Mouse (Mus musculus) brown adipose tissue, adult 24 weeks (tissue): ENCODE results near the gene Ywhab. TPM values are rescaled to one million over a fixed set of nuclear protein-coding genes. Genes with fewer than 3 reads are reported as not detected.
A peak's percentile ranks its signal among the peaks of the same experiment; 100 is the strongest.

ENCODE experiments used
- H3K27ac ChIP-seq: fragments of 200-500 bp; replicated peaks from 2 replicates; pipeline ENCODE4 v1.5.1; 2012; ENCODE audit warnings: low read depth, mild to moderate bottlenecking, low read length
- H3K4me1 ChIP-seq: fragments of 200-500 bp; 2 replicates; pipeline ENCODE4 v1.6.1; 2012; ENCODE audit warnings: low read length, mixed read lengths; ENCODE audit not compliant: control insufficient read depth, insufficient read depth, insufficient read length
- H3K4me3 ChIP-seq: fragments of 200-500 bp; 2 replicates; pipeline ENCODE4 v1.5.1; 2012; ENCODE audit warnings: low read depth, mild to moderate bottlenecking, low read length, moderate library complexity; ENCODE audit not compliant: insufficient read depth
- polyA plus RNA-seq: library from polyadenylated mRNA; stranded (reverse); fragments of >200 nt; gene quantifications from 2 replicates; pipeline ENCODE4 v1.2.4, GENCODE M21; 2012; ENCODE audit not compliant: missing spikeins, insufficient read depth, insufficient read length

Ywhab gene
- polyA plus RNA-seq, 1 experiment, result 247 TPM

DNA sequence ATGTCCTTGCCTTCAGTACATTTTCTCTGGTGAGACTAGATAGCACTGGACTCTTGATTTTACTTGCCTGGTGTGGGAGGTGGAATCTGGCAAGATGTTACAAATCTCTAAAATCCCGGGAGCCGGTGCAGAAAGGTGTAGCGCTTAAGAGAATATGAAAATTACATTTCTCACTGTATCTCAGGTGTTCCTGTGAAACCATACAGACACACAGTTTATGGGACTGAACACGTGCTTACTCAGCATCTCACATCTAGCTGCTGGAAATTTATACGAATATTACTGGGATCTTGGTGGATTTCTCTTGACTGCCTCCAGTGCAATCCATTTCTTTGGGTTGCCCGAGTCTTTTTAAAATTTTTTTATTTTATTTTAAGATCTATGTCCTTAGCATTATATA lies 1.5 kb downstream of the Ywhab start:
- H3K4me1 ChIP-seq, result peaks cover 20% of the 10 kb centered on the region
- H3K4me3 ChIP-seq, result peak overlapping the region; percentile 98
- H3K27ac ChIP-seq, result peak overlapping the region; percentile 99

GRCm38 (mm10) chr2:163996899-163997298 lies 2.1 kb downstream of the Ywhab start:
- H3K4me1 ChIP-seq, result peaks cover 23% of the 10 kb centered on the region
- peak overlapping the region; percentile 15 for H3K4me3 ChIP-seq
- H3K27ac ChIP-seq, result 0 out of 2 replicates have a peak overlapping the region, but pooled peaks have one; percentile 18

DNA sequence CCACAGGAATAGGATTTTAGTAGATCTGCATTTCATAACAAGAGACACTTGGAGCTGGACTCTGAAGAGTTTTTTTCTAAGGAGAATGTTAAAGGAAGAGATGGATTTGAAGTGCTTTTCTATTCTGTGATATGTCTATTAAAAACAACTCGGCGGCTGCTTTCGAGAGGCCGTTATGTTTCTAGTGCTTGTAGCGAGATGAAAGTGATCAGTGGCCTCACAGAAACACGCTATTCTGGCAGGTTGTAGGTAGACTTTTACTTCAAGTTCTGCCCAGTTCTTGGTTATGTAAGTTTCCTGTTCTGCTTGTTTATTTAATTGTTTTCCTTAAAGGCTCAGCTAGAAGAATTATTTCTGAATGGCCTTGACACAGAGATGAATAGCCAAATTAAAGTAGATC lies 4.2 kb downstream of the Ywhab start:
- H3K4me3 ChIP-seq, result no peak overlapping the region
- peaks cover 39% of the 10 kb centered on the region for H3K4me1 ChIP-seq
- peak overlapping the region; percentile 50; the same call in 1 of the 2 replicates for H3K27ac ChIP-seq

DNA sequence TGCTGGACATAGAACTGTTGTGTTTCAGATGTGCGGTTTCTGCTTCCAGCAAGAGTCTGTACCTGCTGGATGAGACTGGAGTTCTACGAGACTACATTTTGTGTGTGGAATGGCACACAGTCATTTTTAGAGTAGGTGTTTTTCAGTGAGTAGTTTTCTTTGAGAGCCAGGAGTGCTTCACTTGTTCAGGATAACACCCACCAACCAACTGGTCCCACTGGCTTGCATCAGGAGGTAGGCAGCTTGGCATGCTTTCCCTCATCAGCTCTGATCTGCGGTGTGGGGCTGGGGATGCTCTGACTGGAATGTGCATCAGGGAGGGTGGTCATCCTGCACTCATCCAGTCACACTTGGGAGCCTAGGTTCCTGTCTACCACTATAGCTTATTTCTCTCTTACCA lies 7.9 kb downstream of the Ywhab start:
- Histone ChIP-seq H3K4me1 (peaks cover 52% of the 10 kb centered on the region), H3K27ac (no peak overlapping the region), H3K4me3 (no peak overlapping the region)

GRCm38 (mm10) chr2:164004503-164004902 lies 9.7 kb downstream of the Ywhab start:
- peaks cover 49% of the 10 kb centered on the region for H3K4me1 ChIP-seq
- H3K27ac ChIP-seq, result no peak overlapping the region
- H3K4me3 ChIP-seq, result no peak overlapping the region

DNA sequence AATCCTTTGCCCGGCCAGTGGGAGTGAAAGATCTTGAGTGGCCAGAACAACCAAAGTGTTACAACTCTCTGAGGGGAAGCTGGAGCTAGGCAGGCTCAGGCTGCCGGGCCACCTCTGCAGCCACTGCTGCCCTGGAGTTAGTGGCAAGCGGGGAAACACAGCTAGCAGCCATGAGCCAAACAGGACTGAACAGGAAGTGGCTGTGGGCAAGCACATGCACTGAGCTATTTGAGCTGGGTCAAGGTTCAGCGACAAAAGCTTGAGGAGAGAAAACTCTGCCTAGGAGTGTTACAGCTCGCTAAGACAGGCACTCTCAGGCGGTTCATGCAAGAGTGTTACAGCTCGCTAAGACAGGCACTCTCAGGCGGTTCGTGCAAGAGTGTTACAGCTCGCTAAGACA lies 12.2 kb downstream of the Ywhab start:
- Histone ChIP-seq H3K27ac (no peak overlapping the region; the same call in 1 of the 2 replicates), H3K4me3 (no peak overlapping the region), H3K4me1 (peaks cover 51% of the 10 kb centered on the region)

- H3K4me3 ChIP-seq, result no peak overlapping the region
- H3K27ac ChIP-seq, result no peak overlapping the region; the same call in 1 of the 2 replicates
- H3K4me1 ChIP-seq, result peaks cover 47% of the 10 kb centered on the region
Observed at GRCm38 (mm10) chr2:164007547-164007946, 12.8 kb downstream of the Ywhab start.

GRCm38 (mm10) chr2:164007987-164008545 lies 13.3 kb downstream of the Ywhab start:
- no peak overlapping the region; the same call in 1 of the 2 replicates for H3K27ac ChIP-seq
- H3K4me3 ChIP-seq, result no peak overlapping the region
- H3K4me1 ChIP-seq, result peaks cover 42% of the 10 kb centered on the region

DNA sequence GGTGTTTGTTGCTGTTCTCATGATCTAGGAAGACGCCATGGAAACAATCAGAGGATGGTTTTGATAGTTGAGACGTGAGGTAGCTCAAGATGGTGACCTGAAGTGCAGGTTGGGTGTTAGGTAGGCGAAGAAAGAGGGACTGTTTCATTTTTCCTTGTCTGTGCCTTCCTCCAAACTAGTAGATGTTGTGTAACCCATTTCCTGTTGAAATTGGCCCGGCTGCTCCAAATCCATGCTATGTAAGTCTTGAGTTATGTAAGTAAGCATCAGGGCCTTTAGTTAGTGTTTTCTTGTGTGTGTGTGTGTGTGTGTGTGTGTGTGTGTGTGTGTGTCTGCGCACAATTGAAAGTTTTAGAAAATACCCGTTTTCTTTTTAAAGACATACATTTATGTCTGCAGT lies 14.5 kb downstream of the Ywhab start:
- peaks cover 33% of the 10 kb centered on the region for H3K4me1 ChIP-seq
- no peak overlapping the region for H3K4me3 ChIP-seq
- H3K27ac ChIP-seq, result peak overlapping the region; percentile 48; the same call in 1 of the 2 replicates

GRCm38 (mm10) chr2:164010496-164010895 lies 15.7 kb downstream of the Ywhab start:
- Histone ChIP-seq H3K4me1 (peaks cover 25% of the 10 kb centered on the region), H3K27ac (no peak overlapping the region), H3K4me3 (no peak overlapping the region)

DNA sequence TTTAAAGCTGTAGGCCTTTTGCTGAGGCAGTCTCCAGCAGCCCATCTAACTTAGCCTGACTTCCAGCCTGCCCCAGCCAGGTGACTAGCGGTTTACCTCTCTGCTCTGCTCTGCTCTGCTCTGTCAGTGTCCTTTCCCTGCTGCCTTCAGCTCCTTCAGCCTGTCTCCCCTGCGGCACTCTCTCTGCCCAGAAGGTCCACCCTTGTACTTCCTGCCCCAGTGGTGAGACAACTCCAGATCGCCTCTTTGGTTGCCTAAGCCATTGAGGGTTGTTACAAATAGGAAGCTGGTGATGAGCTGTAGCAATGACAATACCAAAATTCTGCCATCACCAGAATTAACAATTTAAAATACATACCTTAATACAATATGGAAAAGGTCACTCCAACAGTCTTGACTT lies 16.2 kb downstream of the Ywhab start:
- no peak overlapping the region for H3K27ac ChIP-seq
- no peak overlapping the region for H3K4me3 ChIP-seq
- H3K4me1 ChIP-seq, result peaks cover 25% of the 10 kb centered on the region

DNA sequence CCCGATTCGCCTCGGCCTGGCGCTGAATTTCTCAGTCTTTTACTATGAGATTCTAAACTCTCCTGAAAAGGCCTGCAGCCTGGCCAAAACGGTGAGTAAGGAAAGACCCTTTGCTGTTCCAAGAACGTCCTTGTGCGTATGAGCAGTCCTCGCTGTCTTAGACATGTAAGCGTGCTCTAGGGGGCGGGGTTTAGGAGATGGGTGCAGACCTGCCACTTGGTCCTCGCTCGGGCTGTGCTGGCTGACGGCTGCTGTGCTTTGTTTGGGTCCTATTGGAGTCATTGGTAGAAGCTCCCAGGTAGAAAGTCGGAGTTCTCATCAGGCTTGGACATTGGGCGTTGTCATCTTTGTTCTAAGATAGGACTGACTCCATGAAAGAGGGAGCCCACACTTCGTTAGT lies 20.5 kb downstream of the Ywhab start:
- Histone ChIP-seq H3K4me1 (peaks cover 4% of the 10 kb centered on the region), H3K4me3 (no peak overlapping the region), H3K27ac (no peak overlapping the region)

- Histone ChIP-seq H3K4me3 (no peak overlapping the region), H3K27ac (no peak overlapping the region), H3K4me1 (no peaks in the 10 kb centered on the region; the same call in 1 of the 2 replicates)
Observed at GRCm38 (mm10) chr2:164018910-164019309, 24.1 kb downstream of the Ywhab start.

DNA sequence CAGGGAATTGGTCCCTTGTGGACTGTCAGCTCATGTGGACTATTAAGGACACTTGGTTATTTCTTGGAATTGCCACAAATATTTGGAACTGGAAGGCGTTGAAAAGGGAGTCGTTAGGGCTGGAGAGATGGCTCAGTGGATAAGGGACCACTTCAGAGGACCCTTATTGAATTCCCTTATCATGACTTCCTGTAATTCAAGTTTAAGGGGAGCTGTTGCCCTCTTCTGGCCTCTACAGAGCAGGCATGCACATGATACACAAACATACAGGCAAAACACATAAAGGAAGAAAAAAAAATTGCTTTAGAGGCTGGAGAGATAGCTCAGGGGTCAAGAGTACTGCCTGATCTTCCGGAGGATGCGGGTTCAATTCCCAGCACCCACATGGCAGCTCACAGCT lies 25.2 kb downstream of the Ywhab start:
- Histone ChIP-seq H3K4me3 (no peak overlapping the region), H3K27ac (no peak overlapping the region), H3K4me1 (no peaks in the 10 kb centered on the region; the same call in 1 of the 2 replicates)

GRCm38 (mm10) chr2:164022104-164022503 lies 27.3 kb downstream of the Ywhab start:
- Histone ChIP-seq H3K4me3 (no peak overlapping the region), H3K4me1 (no peaks in the 10 kb centered on the region; the same call in 1 of the 2 replicates), H3K27ac (no peak overlapping the region)

GRCm38 (mm10) chr2:164025150-164025549 lies 30.4 kb downstream of the Ywhab start, which contains the start of gene Pabpc1l:
TSS of gene Pabpc1l (plus strand) at chr2:164025450.
- Histone ChIP-seq H3K4me1 (no peaks in the 10 kb centered on the region; the same call in 1 of the 2 replicates), H3K27ac (no peak within 1 kb of the TSS), H3K4me3 (no peak within 1 kb of the TSS)
